Mouse (Mus musculus): ENCODE results near the gene Fyn.

GRCm38 (mm10) chr10:39349781-39350364 lies 18.8 kb upstream of the Fyn start:
- no peak for TF ChIP-seq GATA1 (IDR thresholded peaks at IDR 0.05; ENCODE audit: borderline replicate concordance, low read length)
- TF ChIP-seq CTCF (IDR thresholded peaks at IDR 0.05; ENCODE audit: low read depth, low read length), result no peak
